Mouse (Mus musculus): Measurements from ENCODE around the gene Ccdc169. TPM values are rescaled to one million over a fixed set of nuclear protein-coding genes. Genes with fewer than 3 reads are reported as not detected.

The Ccdc169 gene
- total RNA-seq (2021): under 1 TPM in 1 of 2 experiments, not detected in 1; 0.13 TPM

GRCm38 (mm10) chr3:55137039-55137438 is at the start of gene Ccdc169:
Ccdc169 (plus strand) TSS chr3:55137339.
- intact Hi-C loops (cut with DNase I): no loop called here
- DNase-seq (ENCODE audit: low spot score): no peak

- intact Hi-C loops (cut with DNase I): no loop called here
- no peak for DNase-seq (ENCODE audit: low spot score)
These were observed 49.8 kb upstream of the Ccdc169 start for GRCm38 (mm10) chr3:55087360-55087759.

GRCm38 (mm10) chr3:55088359-55088758 is 48.8 kb upstream of the Ccdc169 start:
- intact Hi-C loops (cut with DNase I): no loop called here
- no peak for DNase-seq (ENCODE audit: low spot score)

- intact Hi-C loops (cut with DNase I): no loop called here
- DNase-seq (ENCODE audit: low spot score): no peak
These were observed 48.3 kb upstream of the Ccdc169 start for GRCm38 (mm10) chr3:55088843-55089242.

GRCm38 (mm10) chr3:55089291-55089690 is 47.8 kb upstream of the Ccdc169 start:
- intact Hi-C loops (cut with DNase I): no loop called here
- no peak for DNase-seq (ENCODE audit: low spot score)

- no peak for DNase-seq (ENCODE audit: low spot score)
- intact Hi-C loops (cut with DNase I): no loop called here
These were observed 44.0 kb upstream of the Ccdc169 start for GRCm38 (mm10) chr3:55093161-55093560.

- DNase-seq (ENCODE audit: low spot score): no peak
- intact Hi-C loops (cut with DNase I): no loop called here
These were observed 41.0 kb upstream of the Ccdc169 start for GRCm38 (mm10) chr3:55095968-55096654.

- no peak for DNase-seq (ENCODE audit: low spot score)
- intact Hi-C loops (cut with DNase I): no loop called here
These were observed 40.5 kb upstream of the Ccdc169 start for GRCm38 (mm10) chr3:55096655-55097005.

- DNase-seq (ENCODE audit: low spot score): no peak
- intact Hi-C loops (cut with DNase I): no loop called here
These were observed 40.0 kb upstream of the Ccdc169 start for GRCm38 (mm10) chr3:55097186-55097585.

- DNase-seq (ENCODE audit: low spot score): no peak
- intact Hi-C loops (cut with DNase I): no loop called here
These were observed 39.1 kb upstream of the Ccdc169 start for GRCm38 (mm10) chr3:55098014-55098413.

GRCm38 (mm10) chr3:55098990-55099389 is 38.1 kb upstream of the Ccdc169 start:
- DNase-seq (ENCODE audit: low spot score): no peak
- intact Hi-C loops (cut with DNase I): no loop called here

- DNase-seq (ENCODE audit: low spot score): no peak
- intact Hi-C loops (cut with DNase I): no loop called here
These were observed 36.0 kb upstream of the Ccdc169 start for GRCm38 (mm10) chr3:55101092-55101491.

- no peak for DNase-seq (ENCODE audit: low spot score)
- intact Hi-C loops (cut with DNase I): no loop called here
These were observed 31.6 kb upstream of the Ccdc169 start for GRCm38 (mm10) chr3:55105372-55106023.

- intact Hi-C loops (cut with DNase I): no loop called here
- no peak for DNase-seq (ENCODE audit: low spot score)
These were observed 31.1 kb upstream of the Ccdc169 start for GRCm38 (mm10) chr3:55106051-55106450.

GRCm38 (mm10) chr3:55109097-55109496 is 28.0 kb upstream of the Ccdc169 start:
- DNase-seq (ENCODE audit: low spot score): no peak
- intact Hi-C loops (cut with DNase I): no loop called here

- intact Hi-C loops (cut with DNase I): loop anchor here (2.0 to 5.0 kb wide), 2 partner anchors 31 to 305 kb away; partner anchors contain the start of gene Rfxap
These were observed 25.0 kb upstream of the Ccdc169 start, which contains the start of gene Spg20 for GRCm38 (mm10) chr3:55111935-55112709. Spg20 (plus strand) TSS chr3:55112108.

GRCm38 (mm10) chr3:55112710-55113415 is 24.3 kb upstream of the Ccdc169 start:
- intact Hi-C loops (cut with DNase I): loop anchor here (5.0 kb wide), 1 partner anchor 306 kb away; the partner anchor contains the start of gene Rfxap
- DNase-seq (ENCODE audit: low spot score): no peak

More at GRCm38 (mm10) chr3:55111935-55112709, 25.0 kb upstream of the Ccdc169 start, which contains the start of gene Spg20:
- peak; percentile 90 for DNase-seq (ENCODE audit: low spot score)

GRCm38 (mm10) chr3:55114313-55115065 is 22.6 kb upstream of the Ccdc169 start:
- DNase-seq (ENCODE audit: low spot score): no peak
- intact Hi-C loops (cut with DNase I): loop anchor here (5.0 kb wide), 1 partner anchor 307 kb away; the partner anchor contains the start of gene Rfxap

- DNase-seq (ENCODE audit: low spot score): no peak
- intact Hi-C loops (cut with DNase I): no loop called here
These were observed 22.1 kb upstream of the Ccdc169 start for GRCm38 (mm10) chr3:55115071-55115470.

Measured in heart, postnatal 25 days (tissue).